In the genomic region with DNA sequence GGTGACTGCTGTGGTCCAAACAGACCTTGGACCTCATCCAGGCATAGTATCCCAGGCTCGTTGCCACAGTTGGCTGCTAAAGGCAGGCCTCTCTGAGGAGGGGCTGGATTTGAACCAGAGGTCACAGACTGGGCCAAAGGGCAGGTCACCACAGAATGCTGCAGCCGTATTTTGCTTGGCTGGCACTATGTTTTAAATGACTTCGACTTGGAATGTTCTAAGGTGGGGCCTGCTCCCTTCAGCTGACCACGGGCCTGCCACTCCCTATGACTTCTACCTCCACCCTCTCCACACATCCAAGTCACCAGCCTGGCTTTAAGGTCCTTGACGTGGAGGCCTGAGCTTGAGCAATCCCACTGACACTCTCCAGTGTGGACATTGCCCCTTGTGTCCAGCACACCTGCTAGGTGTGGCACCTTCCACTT, we compare ENCODE assay signal across 12 mouse cellular contexts. TPM values are rescaled to one million over a fixed set of nuclear protein-coding genes. Genes with fewer than 3 reads are reported as not detected.
DNase-seq lines count a peak whose midpoint lies in the region; ATAC-seq lines count a peak whose summit lies in the region.
"Had no signal": no experiment of that assay in that cellular context is flagged by ENCODE, and none has a peak within 500 bp of the region (broad histone marks: within the 10 kb centered on the region; RNA-seq: fewer than 3 reads in every experiment).

No protein-coding gene starts in this region.

- H3K4me3 ChIP-seq in liver, embryonic 13.5 days (replicated peaks): no peak overlapping the region
- H3K4me3 ChIP-seq in liver, embryonic 12.5 days: no peak overlapping the region
- H3K4me3 ChIP-seq in hindbrain, embryonic 13.5 days: no peak overlapping the region
- H3K4me3 ChIP-seq: forebrain, embryonic 12.5 days had no signal

- H3K4me1 ChIP-seq in liver, embryonic 13.5 days (replicated peaks): 0 out of 2 replicates have a peak, but pooled peaks cover 6% of the 10 kb centered on the region
- no peaks in the 10 kb centered on the region for H3K4me1 ChIP-seq in liver, embryonic 12.5 days
- 0 out of 2 replicates have a peak, but pooled peaks cover 3% of the 10 kb centered on the region for H3K4me1 ChIP-seq in hindbrain, embryonic 13.5 days (replicated peaks)
- H3K4me1 ChIP-seq: forebrain, embryonic 12.5 days had no signal

- WGBS in liver, embryonic 13.5 days (ENCODE audit: insufficient replicate concordance): 54% methylated on average over 5 of the region's 5 CpGs
- 61% methylated on average over 5 of the region's 5 CpGs for WGBS in liver, embryonic 12.5 days (ENCODE audit: insufficient replicate concordance)
- WGBS in large intestine, adult 2 months: 34% methylated on average over 5 of the region's 5 CpGs
- WGBS in hindbrain, embryonic 13.5 days: 69% methylated on average over 5 of the region's 5 CpGs

- no peaks in the 10 kb centered on the region for H3K27me3 ChIP-seq in liver, embryonic 13.5 days
- peaks cover 7% of the 10 kb centered on the region; the same call in 1 of the 2 replicates for H3K27me3 ChIP-seq in liver, embryonic 12.5 days (replicated peaks)
- no peaks in the 10 kb centered on the region for H3K27me3 ChIP-seq in hindbrain, embryonic 13.5 days
- H3K27me3 ChIP-seq: forebrain, embryonic 12.5 days had no signal

- ATAC-seq in liver, embryonic 13.5 days (ENCODE audit: low read depth): 0 out of 2 replicates have a peak, but pooled peaks have one; percentile 36
- no peak for ATAC-seq in liver, embryonic 12.5 days
- no peak for ATAC-seq in hindbrain, embryonic 13.5 days (ENCODE audit: low FRiP score)

- H3K27ac ChIP-seq in liver, embryonic 13.5 days: no peak overlapping the region
- H3K27ac ChIP-seq in liver, embryonic 12.5 days: no peak overlapping the region
- H3K27ac ChIP-seq in hindbrain, embryonic 13.5 days: no peak overlapping the region
- H3K27ac ChIP-seq: forebrain, embryonic 12.5 days; liver, embryonic 14.5 days had no signal

- no peaks in the 10 kb centered on the region for H3K9me3 ChIP-seq in liver, embryonic 13.5 days (replicated peaks)
- no peaks in the 10 kb centered on the region for H3K9me3 ChIP-seq in liver, embryonic 12.5 days (replicated peaks)
- no peaks in the 10 kb centered on the region for H3K9me3 ChIP-seq in hindbrain, embryonic 13.5 days
- H3K9me3 ChIP-seq: forebrain, embryonic 12.5 days had no signal

- DNase-seq in adrenal gland, adult 2 months: peak; percentile 69
- DNase-seq in adrenal gland, postnatal 4 days (ENCODE audit: low spot score in 2 of 2): no peak
- no peak for DNase-seq in liver, embryonic 13.5 days
- peak; percentile 59 for DNase-seq in large intestine, adult 2 months (ENCODE audit: low read depth, low spot score)
- peak; percentile 62 for DNase-seq in yolk sac, embryonic 10.5 days (ENCODE audit: low spot score)
- DNase-seq in c-Kit-positive CD71-positive TER-119-positive erythroid progenitor cells, embryonic 14.5 days (ENCODE audit: low spot score): no peak

- no peak overlapping the region for H3K9ac ChIP-seq in liver, embryonic 13.5 days
- no peak overlapping the region for H3K9ac ChIP-seq in liver, embryonic 12.5 days
- no peak overlapping the region for H3K9ac ChIP-seq in hindbrain, embryonic 13.5 days
- H3K9ac ChIP-seq: forebrain, embryonic 12.5 days; liver, embryonic 14.5 days had no signal

- H3K4me2 ChIP-seq in liver, embryonic 13.5 days: no peak overlapping the region
- H3K4me2 ChIP-seq in liver, embryonic 12.5 days: no peak overlapping the region
- no peak overlapping the region for H3K4me2 ChIP-seq in hindbrain, embryonic 13.5 days
- H3K4me2 ChIP-seq: forebrain, embryonic 12.5 days had no signal

- H3K36me3 ChIP-seq in liver, embryonic 13.5 days: no peaks in the 10 kb centered on the region
- no peaks in the 10 kb centered on the region for H3K36me3 ChIP-seq in liver, embryonic 12.5 days
- no peaks in the 10 kb centered on the region for H3K36me3 ChIP-seq in hindbrain, embryonic 13.5 days
- H3K36me3 ChIP-seq: forebrain, embryonic 12.5 days had no signal

RNA-seq across cellular contexts. Expression of gene Rasl12, which starts 10.6 kb away (rescaled TPM):
- total RNA-seq in adrenal gland, adult 2 months (2021): 10 to 100 TPM in 1 of 2 experiments, 1 to 10 TPM in 1; 7.5 to 20.4 TPM
- 19.2 and 23.2 TPM in 2 replicates for polyA plus RNA-seq in adrenal gland, adult 2 months (2012; rRNA removed)
- total RNA-seq in adrenal gland, postnatal 4 days (2021): 10 to 100 TPM; 12.3 to 13.7 TPM
- 0.12 and 0.22 TPM in 2 replicates for polyA plus RNA-seq in liver, embryonic 13.5 days (2015; fragmentation: Nextera tagmentation; extraction: Ambion mirVana)
- 0.35 and 0.45 TPM in 2 replicates for polyA plus RNA-seq in liver, embryonic 12.5 days (2016; fragmentation: Nextera tagmentation; extraction: Ambion mirVana)
- 1.8 and 2.1 TPM in 2 replicates for polyA plus RNA-seq in large intestine, adult 2 months (2012; rRNA removed)
- polyA plus RNA-seq in hindbrain, embryonic 13.5 days (2015; fragmentation: Nextera tagmentation; extraction: Ambion mirVana): 7.1 and 7.9 TPM in 2 replicates
- total RNA-seq: granulocyte monocyte progenitor cell, adult 5-6 weeks had no signal

RNA-seq across cellular contexts. Expression of gene Slc51b, which starts 13.9 kb away (rescaled TPM):
- total RNA-seq in adrenal gland, adult 2 months (2021): under 1 TPM in 1 of 2 experiments, not detected in 1; 0.43 TPM
- not detected in 2 replicates for polyA plus RNA-seq in adrenal gland, adult 2 months (2012; rRNA removed)
- total RNA-seq in adrenal gland, postnatal 4 days (2021): 1 to 10 TPM; 1.4 to 2.4 TPM
- not detected in 2 replicates for polyA plus RNA-seq in liver, embryonic 13.5 days (2015; fragmentation: Nextera tagmentation; extraction: Ambion mirVana)
- polyA plus RNA-seq in liver, embryonic 12.5 days (2016; fragmentation: Nextera tagmentation; extraction: Ambion mirVana): 0.32 TPM in 1 of 2 replicates, not detected in the other
- 67.2 and 87.4 TPM in 2 replicates for polyA plus RNA-seq in large intestine, adult 2 months (2012; rRNA removed)
- not detected in 2 replicates for polyA plus RNA-seq in hindbrain, embryonic 13.5 days (2015; fragmentation: Nextera tagmentation; extraction: Ambion mirVana)
- total RNA-seq: granulocyte monocyte progenitor cell, adult 5-6 weeks; layer of hippocampus, adult 8-10 months had no signal
- polyA plus RNA-seq: forebrain, embryonic 12.5 days had no signal

RNA-seq across cellular contexts. Expression of gene Kbtbd13, which starts 17.4 kb away (rescaled TPM):
- total RNA-seq in adrenal gland, adult 2 months (2021): under 1 TPM in 1 of 2 experiments, not detected in 1; 0.97 TPM
- polyA plus RNA-seq in adrenal gland, adult 2 months (2012; rRNA removed): 0.44 and 0.77 TPM in 2 replicates
- 1 to 10 TPM in 1 of 2 experiments, under 1 TPM in 1; 0.99 to 1.0 TPM for total RNA-seq in adrenal gland, postnatal 4 days (2021)
- polyA plus RNA-seq in liver, embryonic 13.5 days (2015; fragmentation: Nextera tagmentation; extraction: Ambion mirVana): 0.03 and 0.16 TPM in 2 replicates
- polyA plus RNA-seq in liver, embryonic 12.5 days (2016; fragmentation: Nextera tagmentation; extraction: Ambion mirVana): 0.21 and 0.26 TPM in 2 replicates
- polyA plus RNA-seq in large intestine, adult 2 months (2012; rRNA removed): 0.91 and 1.2 TPM in 2 replicates
- polyA plus RNA-seq in hindbrain, embryonic 13.5 days (2015; fragmentation: Nextera tagmentation; extraction: Ambion mirVana): 0.65 and 0.79 TPM in 2 replicates

RNA-seq across cellular contexts. Expression of gene Mtfmt, which starts 26.7 kb away (rescaled TPM):
- total RNA-seq in adrenal gland, adult 2 months (2021): 10 to 100 TPM; 11.0 to 16.6 TPM
- 6.5 and 7.0 TPM in 2 replicates for polyA plus RNA-seq in adrenal gland, adult 2 months (2012; rRNA removed)
- total RNA-seq in adrenal gland, postnatal 4 days (2021): 10 to 100 TPM; 18.1 to 20.4 TPM
- polyA plus RNA-seq in liver, embryonic 13.5 days (2015; fragmentation: Nextera tagmentation; extraction: Ambion mirVana): 8.4 and 10.6 TPM in 2 replicates
- polyA plus RNA-seq in liver, embryonic 12.5 days (2016; fragmentation: Nextera tagmentation; extraction: Ambion mirVana): 11.7 and 12.9 TPM in 2 replicates
- 13.6 and 17.6 TPM in 2 replicates for polyA plus RNA-seq in large intestine, adult 2 months (2012; rRNA removed)
- polyA plus RNA-seq in hindbrain, embryonic 13.5 days (2015; fragmentation: Nextera tagmentation; extraction: Ambion mirVana): 26.1 and 27.9 TPM in 2 replicates

RNA-seq across cellular contexts. Expression of gene Ubap1l, which starts 48.0 kb away (rescaled TPM):
- total RNA-seq in adrenal gland, adult 2 months (2021): under 1 TPM; 0.45 to 0.84 TPM
- polyA plus RNA-seq in adrenal gland, adult 2 months (2012; rRNA removed): 0.73 and 1.3 TPM in 2 replicates
- under 1 TPM; 0.67 to 0.68 TPM for total RNA-seq in adrenal gland, postnatal 4 days (2021)
- polyA plus RNA-seq in liver, embryonic 13.5 days (2015; fragmentation: Nextera tagmentation; extraction: Ambion mirVana): not detected in 2 replicates
- polyA plus RNA-seq in liver, embryonic 12.5 days (2016; fragmentation: Nextera tagmentation; extraction: Ambion mirVana): not detected in 2 replicates
- polyA plus RNA-seq in large intestine, adult 2 months (2012; rRNA removed): 0.16 and 0.26 TPM in 2 replicates
- polyA plus RNA-seq in hindbrain, embryonic 13.5 days (2015; fragmentation: Nextera tagmentation; extraction: Ambion mirVana): 2.0 and 2.3 TPM in 2 replicates
- total RNA-seq: granulocyte monocyte progenitor cell, adult 5-6 weeks had no signal

Comparison
In these comparisons a context has a peak if more than half of its experiments do, and no peak if none do; other contexts are left out.
1. DNase-seq: peak in adrenal gland, adult 2 months (single experiment), large intestine, adult 2 months (single experiment) and yolk sac, embryonic 10.5 days (single experiment); none in adrenal gland, postnatal 4 days (0 of 2), liver, embryonic 13.5 days (single experiment) and c-Kit-positive CD71-positive TER-119-positive erythroid progenitor cells, embryonic 14.5 days (single experiment).
2. RNA of gene Slc51b, which starts 13.9 kb away (polyA plus RNA-seq): 67.2 to 87.4 TPM in large intestine, adult 2 months; not detected in liver, embryonic 13.5 days, not detected in adrenal gland, adult 2 months, 0.32 TPM in liver, embryonic 12.5 days and not detected in hindbrain, embryonic 13.5 days; every median in the first group is over 10 times any median in the second.